Mouse (Mus musculus): ENCODE measurements around the gene AI837181. TPM values are rescaled to one million over a fixed set of nuclear protein-coding genes. Genes with fewer than 3 reads are reported as not detected.

The AI837181 gene
- polyA plus RNA-seq, 1 experiment from 2014 or later, result 87.3 TPM

GRCm38 (mm10) chr19:5460465-5460911, 35.5 kb downstream of the AI837181 start, which contains the start of gene Fibp:
Fibp (plus strand) TSS chr19:5460615.
- H3K9ac ChIP-seq (replicated peaks), result peak within 1 kb of the TSS; percentile 76
- H3K9me3 ChIP-seq (replicated peaks), result no peaks in the 10 kb centered on the region
- H3K4me3 ChIP-seq (replicated peaks), result peak within 1 kb of the TSS; percentile 81
- H3K36me3 ChIP-seq, result peaks cover 24% of the 10 kb centered on the region
- H3K27me3 ChIP-seq (replicated peaks), result peaks cover 4% of the 10 kb centered on the region; the same call in 1 of the 2 replicates
- ATAC-seq (ENCODE audit: low FRiP score), result peak; percentile 53
- under 1% methylated on average over 32 of the region's 32 CpGs for WGBS
- H3K4me2 ChIP-seq, result peak within 1 kb of the TSS; percentile 76
- H3K27ac ChIP-seq (replicated peaks), result peak within 1 kb of the TSS; percentile 85
- peaks cover 52% of the 10 kb centered on the region for H3K4me1 ChIP-seq

- Histone ChIP-seq H3K4me3 (replicated peaks) (peak overlapping the region; percentile 81), H3K4me1 (peaks cover 42% of the 10 kb centered on the region), H3K27me3 (replicated peaks) (peaks cover 4% of the 10 kb centered on the region; the same call in 1 of the 2 replicates), H3K36me3 (peaks cover 34% of the 10 kb centered on the region), H3K9ac (replicated peaks) (peak overlapping the region; percentile 76), H3K4me2 (peak overlapping the region; percentile 76), H3K27ac (replicated peaks) (no peak overlapping the region), H3K9me3 (replicated peaks) (no peaks in the 10 kb centered on the region)
- WGBS, result 88% methylated on average over 6 of the region's 6 CpGs
- no peak for ATAC-seq (ENCODE audit: low FRiP score)
Measured at GRCm38 (mm10) chr19:5461411-5461810, 36.5 kb downstream of the AI837181 start.

GRCm38 (mm10) chr19:5463212-5463611, 38.3 kb downstream of the AI837181 start:
- no peaks in the 10 kb centered on the region for H3K9me3 ChIP-seq (replicated peaks)
- no peak for ATAC-seq (ENCODE audit: low FRiP score)
- H3K4me1 ChIP-seq, result peaks cover 33% of the 10 kb centered on the region
- 90% methylated on average over 9 of the region's 9 CpGs for WGBS
- H3K4me2 ChIP-seq, result no peak overlapping the region
- peaks cover 46% of the 10 kb centered on the region for H3K36me3 ChIP-seq
- H3K9ac ChIP-seq (replicated peaks), result no peak overlapping the region
- no peak overlapping the region for H3K27ac ChIP-seq (replicated peaks)
- no peak overlapping the region for H3K4me3 ChIP-seq (replicated peaks)
- H3K27me3 ChIP-seq (replicated peaks), result peaks cover 4% of the 10 kb centered on the region; the same call in 1 of the 2 replicates

GRCm38 (mm10) chr19:5463791-5464562, 39.0 kb downstream of the AI837181 start:
- peak; percentile 42 for ATAC-seq (ENCODE audit: low FRiP score)

GRCm38 (mm10) chr19:5465037-5465436, 40.1 kb downstream of the AI837181 start:
- H3K4me1 ChIP-seq, result peaks cover 28% of the 10 kb centered on the region
- ATAC-seq (ENCODE audit: low FRiP score), result no peak
- H3K4me3 ChIP-seq (replicated peaks), result no peak overlapping the region
- 0 out of 2 replicates have a peak overlapping the region, but pooled peaks have one; percentile 6 for H3K9ac ChIP-seq (replicated peaks)
- no peaks in the 10 kb centered on the region for H3K9me3 ChIP-seq (replicated peaks)
- WGBS, result 94% methylated on average over 8 of the region's 8 CpGs
- no peaks in the 10 kb centered on the region for H3K27me3 ChIP-seq (replicated peaks)
- 0 out of 2 replicates have a peak overlapping the region, but pooled peaks have one; percentile 49 for H3K4me2 ChIP-seq
- H3K36me3 ChIP-seq, result peaks cover 46% of the 10 kb centered on the region
- no peak overlapping the region for H3K27ac ChIP-seq (replicated peaks)

More at GRCm38 (mm10) chr19:5463791-5464562, 39.0 kb downstream of the AI837181 start:
- Histone ChIP-seq H3K36me3 (peaks cover 46% of the 10 kb centered on the region), H3K4me1 (peaks cover 32% of the 10 kb centered on the region), H3K9ac (replicated peaks) (peak overlapping the region; percentile 46), H3K9me3 (replicated peaks) (no peaks in the 10 kb centered on the region), H3K4me3 (replicated peaks) (peak overlapping the region; percentile 27), H3K4me2 (peak overlapping the region; percentile 49), H3K27me3 (replicated peaks) (peaks cover 4% of the 10 kb centered on the region; the same call in 1 of the 2 replicates), H3K27ac (replicated peaks) (peak overlapping the region; percentile 65)
- 37% methylated on average over 15 of the region's 15 CpGs for WGBS

GRCm38 (mm10) chr19:5466916-5467500, 42.1 kb downstream of the AI837181 start:
- H3K27me3 ChIP-seq (replicated peaks), result no peaks in the 10 kb centered on the region
- H3K36me3 ChIP-seq, result peaks cover 46% of the 10 kb centered on the region
- ATAC-seq (ENCODE audit: low FRiP score), result no peak
- 91% methylated on average over 6 of the region's 6 CpGs for WGBS
- H3K4me2 ChIP-seq, result no peak overlapping the region
- no peaks in the 10 kb centered on the region for H3K9me3 ChIP-seq (replicated peaks)
- no peak overlapping the region for H3K9ac ChIP-seq (replicated peaks)
- H3K27ac ChIP-seq (replicated peaks), result no peak overlapping the region
- no peak overlapping the region for H3K4me3 ChIP-seq (replicated peaks)
- H3K4me1 ChIP-seq, result peaks cover 16% of the 10 kb centered on the region

- H3K4me1 ChIP-seq, result peaks cover 17% of the 10 kb centered on the region
- H3K4me2 ChIP-seq, result no peak within 1 kb of the TSS
- H3K4me3 ChIP-seq (replicated peaks), result no peak within 1 kb of the TSS
- no peaks in the 10 kb centered on the region for H3K9me3 ChIP-seq (replicated peaks)
- H3K27ac ChIP-seq (replicated peaks), result no peak within 1 kb of the TSS
- no peaks in the 10 kb centered on the region for H3K27me3 ChIP-seq (replicated peaks)
- peaks cover 34% of the 10 kb centered on the region for H3K36me3 ChIP-seq
- WGBS, result 74% methylated on average over 5 of the region's 5 CpGs
- no peak within 1 kb of the TSS for H3K9ac ChIP-seq (replicated peaks)
- ATAC-seq (ENCODE audit: low FRiP score), result no peak
Measured at GRCm38 (mm10) chr19:5468374-5468773, 43.4 kb downstream of the AI837181 start, which contains the start of gene Ctsw. Ctsw (minus strand) TSS chr19:5468507.

GRCm38 (mm10) chr19:5471846-5472245, 46.9 kb downstream of the AI837181 start:
- Histone ChIP-seq H3K36me3 (peaks cover 8% of the 10 kb centered on the region), H3K4me2 (no peak overlapping the region), H3K9me3 (replicated peaks) (no peaks in the 10 kb centered on the region), H3K9ac (replicated peaks) (no peak overlapping the region), H3K27ac (replicated peaks) (no peak overlapping the region), H3K4me1 (peaks cover 30% of the 10 kb centered on the region), H3K27me3 (replicated peaks) (no peaks in the 10 kb centered on the region), H3K4me3 (replicated peaks) (no peak overlapping the region)
- ATAC-seq (ENCODE audit: low FRiP score), result no peak
- 44% methylated on average over 5 of the region's 5 CpGs for WGBS

- no peak for ATAC-seq (ENCODE audit: low FRiP score)
- Histone ChIP-seq H3K27ac (replicated peaks) (no peak overlapping the region), H3K9ac (replicated peaks) (no peak overlapping the region), H3K9me3 (replicated peaks) (no peaks in the 10 kb centered on the region), H3K4me3 (replicated peaks) (0 out of 2 replicates have a peak overlapping the region, but pooled peaks have one; percentile 61), H3K36me3 (no peaks in the 10 kb centered on the region), H3K4me1 (peaks cover 34% of the 10 kb centered on the region), H3K4me2 (no peak overlapping the region), H3K27me3 (replicated peaks) (no peaks in the 10 kb centered on the region)
- 76% methylated on average over 3 of the region's 3 CpGs for WGBS
Measured at GRCm38 (mm10) chr19:5472857-5473256, 47.9 kb downstream of the AI837181 start.

- WGBS, result 1% methylated on average over 22 of the region's 22 CpGs
- Histone ChIP-seq H3K9ac (replicated peaks) (peak within 1 kb of the TSS; percentile 71), H3K27ac (replicated peaks) (peak within 1 kb of the TSS; percentile 75), H3K9me3 (replicated peaks) (no peaks in the 10 kb centered on the region), H3K27me3 (replicated peaks) (no peaks in the 10 kb centered on the region), H3K4me2 (peak within 1 kb of the TSS; percentile 97), H3K36me3 (no peaks in the 10 kb centered on the region), H3K4me3 (replicated peaks) (peak within 1 kb of the TSS; percentile 61), H3K4me1 (peaks cover 34% of the 10 kb centered on the region)
- ATAC-seq (ENCODE audit: low FRiP score), result peak; percentile 53; the same call in 1 of the 2 replicates
Measured at GRCm38 (mm10) chr19:5473720-5474119, 48.8 kb downstream of the AI837181 start, which contains the start of gene Efemp2. Efemp2 (plus strand) TSS chr19:5473954.

- H3K4me2 ChIP-seq, result peak overlapping the region; percentile 97
- no peaks in the 10 kb centered on the region for H3K9me3 ChIP-seq (replicated peaks)
- ATAC-seq (ENCODE audit: low FRiP score), result peak; percentile 70
- no peaks in the 10 kb centered on the region for H3K27me3 ChIP-seq (replicated peaks)
- H3K36me3 ChIP-seq, result peaks cover 6% of the 10 kb centered on the region
- H3K27ac ChIP-seq (replicated peaks), result peak overlapping the region; percentile 75
- WGBS, result 1% methylated on average over 44 of the region's 68 CpGs
- H3K4me3 ChIP-seq (replicated peaks), result peak overlapping the region; percentile 61
- H3K9ac ChIP-seq (replicated peaks), result peak overlapping the region; percentile 71
- H3K4me1 ChIP-seq, result peaks cover 34% of the 10 kb centered on the region
Measured at GRCm38 (mm10) chr19:5474281-5475068, 49.5 kb downstream of the AI837181 start.
